Mouse (Mus musculus) MEL (cell line): ENCODE measurements around the gene Lipt2. TPM values are rescaled to one million over a fixed set of nuclear protein-coding genes. Genes with fewer than 3 reads are reported as not detected.

Experiments
- DNase-seq: peaks from one replicate; pipeline ENCODE4 v3.0.0; 2011; ENCODE audit warnings: low read depth, low spot score
- H3K27ac ChIP-seq: 2 replicates; pipeline ENCODE4 v1.5.1; 2012; ENCODE audit warnings: low read depth, mild to moderate bottlenecking, control low read depth, low read length, moderate library complexity; ENCODE audit not compliant: control insufficient read depth
- H3K27me3 ChIP-seq, 2 experiments: fragments of 150-350 bp in 1 of 2; sonication (generic) in 1 of 2; 2 replicates each; pipeline ENCODE4 v1.6.1; 2012; ENCODE audit warnings: low read length in 2 of 2, mild to moderate bottlenecking in 2 of 2, improper control_type of control experiment in 1 of 2, moderate library complexity in 1 of 2; ENCODE audit not compliant: insufficient read depth in 2 of 2, control insufficient read depth in 1 of 2
- H3K36me3 ChIP-seq, 2 experiments: 2 replicates each; pipeline ENCODE4 v1.6.1; 2012 to 2014; ENCODE audit warnings: low read length in 2 of 2, improper control_type of control experiment in 1 of 2, inconsistent platforms in 1 of 2, mild to moderate bottlenecking in 1 of 2; ENCODE audit not compliant: insufficient read depth in 2 of 2, control insufficient read depth in 1 of 2
- H3K4me1 ChIP-seq, 2 experiments: fragments of 150-350 bp in 1 of 2; sonication (generic) in 1 of 2; 2 replicates each; pipeline ENCODE4 v1.6.1; 2012; ENCODE audit warnings: low read length in 2 of 2, improper control_type of control experiment in 1 of 2, mild to moderate bottlenecking in 1 of 2; ENCODE audit not compliant: insufficient read depth in 2 of 2, control insufficient read depth in 1 of 2
- H3K4me3 ChIP-seq, 2 experiments: fragments of 150-350 bp in 1 of 2; sonication (generic) in 1 of 2; 2 replicates each; pipeline ENCODE4 v1.5.1; 2012; ENCODE audit warnings: low read depth in 2 of 2, low read length in 2 of 2, mild to moderate bottlenecking in 2 of 2, moderate library complexity in 2 of 2, control low read depth in 1 of 2, improper control_type of control experiment in 1 of 2; ENCODE audit not compliant: control insufficient read depth in 1 of 2, insufficient read depth in 1 of 2
- H3K79me2 ChIP-seq: 2 replicates; pipeline ENCODE4 v1.6.1; 2012; ENCODE audit warnings: mild to moderate bottlenecking, low read length, moderate library complexity; ENCODE audit not compliant: control insufficient read depth, poor library complexity, insufficient read depth
- H3K9ac ChIP-seq: 2 replicates; pipeline ENCODE4 v1.6.1; 2012; ENCODE audit warnings: low read depth, mild to moderate bottlenecking, control low read depth, low read length, moderate library complexity; ENCODE audit not compliant: control insufficient read depth, poor library complexity, severe bottlenecking
- H3K9me3 ChIP-seq: fragments of 150-350 bp; sonication (generic); replicated peaks from 2 replicates; pipeline ENCODE4 v1.6.1; 2012; ENCODE audit warnings: mild to moderate bottlenecking, low read length, improper control_type of control experiment, moderate library complexity; ENCODE audit not compliant: insufficient read depth
- BHLHE40 ChIP-seq: IDR thresholded peaks from 2 replicates; pipeline ENCODE4 v1.6.1; 2012; ENCODE audit warnings: low read depth, mild to moderate bottlenecking, inconsistent platforms, low read length, improper control_type of control experiment, borderline replicate concordance
- CHD1 ChIP-seq: IDR thresholded peaks from 2 replicates; pipeline ENCODE4 v1.6.1; 2012; ENCODE audit warnings: low read depth, mild to moderate bottlenecking, inconsistent platforms, low read length, improper control_type of control experiment
- CHD2 ChIP-seq: IDR thresholded peaks from 2 replicates; pipeline ENCODE4 v1.6.1; 2011; ENCODE audit warnings: low read length, improper control_type of control experiment
- CTCF ChIP-seq, 3 experiments: IDR thresholded peaks in 2 of 3; conservative IDR thresholded peaks in 1 of 3; 2 replicates each; pipeline ENCODE4 v1.5.1; 2011 to 2012; ENCODE audit warnings: low read length in 3 of 3, low read depth in 2 of 3, mild to moderate bottlenecking in 2 of 3, improper control_type of control experiment in 1 of 3, inconsistent platforms in 1 of 3, mixed read lengths in 1 of 3, moderate library complexity in 1 of 3; ENCODE audit not compliant: control insufficient read depth in 1 of 3, insufficient read depth in 1 of 3, poor library complexity in 1 of 3, severe bottlenecking in 1 of 3
- E2F4 ChIP-seq: IDR thresholded peaks from 2 replicates; pipeline ENCODE4 v1.6.1; 2011; ENCODE audit warnings: low read depth, low read length, improper control_type of control experiment, borderline replicate concordance
- EP300 ChIP-seq, 2 experiments: IDR thresholded peaks; 2 replicates each; pipeline ENCODE4 v1.6.1; 2011; ENCODE audit warnings: improper control_type of control experiment in 2 of 2, low read length in 2 of 2, low read depth in 1 of 2, mild to moderate bottlenecking in 1 of 2
- ETS1 ChIP-seq: IDR thresholded peaks from 2 replicates; pipeline ENCODE4 v1.6.1; 2012; ENCODE audit warnings: low read depth, mild to moderate bottlenecking, inconsistent platforms, low read length, improper control_type of control experiment, moderate library complexity
- GATA1 ChIP-seq: IDR thresholded peaks from 2 replicates; pipeline ENCODE4 v1.6.1; 2011; ENCODE audit warnings: low read depth, low read length, improper control_type of control experiment
- HCFC1 ChIP-seq: IDR thresholded peaks from 2 replicates; pipeline ENCODE4 v1.6.1; 2012; ENCODE audit warnings: low read depth, mild to moderate bottlenecking, inconsistent platforms, low read length, improper control_type of control experiment, moderate library complexity
- JUND ChIP-seq: IDR thresholded peaks from 2 replicates; pipeline ENCODE4 v1.6.1; 2011; ENCODE audit warnings: low read depth, mild to moderate bottlenecking, improper control_type of control experiment, low read length
- KAT2A ChIP-seq: conservative IDR thresholded peaks from 2 replicates; pipeline ENCODE4 v1.6.1; 2012; ENCODE audit warnings: low read depth, low read length, improper control_type of control experiment, inconsistent platforms
- MAFK ChIP-seq: IDR thresholded peaks from 2 replicates; pipeline ENCODE4 v1.6.1; 2011; ENCODE audit warnings: low read depth, mild to moderate bottlenecking, low read length, improper control_type of control experiment, borderline replicate concordance
- MAX ChIP-seq: IDR thresholded peaks from 2 replicates; pipeline ENCODE4 v1.6.1; 2011; ENCODE audit warnings: low read length, improper control_type of control experiment
- MAZ ChIP-seq: IDR thresholded peaks from 2 replicates; pipeline ENCODE4 v1.6.1; 2012; ENCODE audit warnings: low read depth, mild to moderate bottlenecking, inconsistent platforms, low read length, improper control_type of control experiment
- MEF2A ChIP-seq: IDR thresholded peaks from 2 replicates; pipeline ENCODE4 v1.6.1; 2014; ENCODE audit warnings: low read depth, mild to moderate bottlenecking, inconsistent platforms, low read length, improper control_type of control experiment; ENCODE audit not compliant: poor library complexity, insufficient replicate concordance, severe bottlenecking; ENCODE audit errors: extremely low read depth
- MXI1 ChIP-seq: IDR thresholded peaks from 2 replicates; pipeline ENCODE4 v1.6.1; 2011; ENCODE audit warnings: mild to moderate bottlenecking, low read depth, low read length, improper control_type of control experiment
- MYB ChIP-seq: IDR thresholded peaks from 2 replicates; pipeline ENCODE4 v1.6.1; 2011; ENCODE audit warnings: mild to moderate bottlenecking, low read depth, low read length, improper control_type of control experiment
- MYC ChIP-seq: IDR thresholded peaks from 2 replicates; pipeline ENCODE4 v1.6.1; 2011; ENCODE audit warnings: low read depth, mild to moderate bottlenecking, low read length, improper control_type of control experiment, moderate library complexity
- NELFE ChIP-seq: IDR thresholded peaks from 2 replicates; pipeline ENCODE4 v1.6.1; 2011; ENCODE audit warnings: low read depth, low read length, improper control_type of control experiment
- NRF1 ChIP-seq: IDR thresholded peaks from 2 replicates; pipeline ENCODE4 v1.6.1; 2014; ENCODE audit warnings: low read depth, mild to moderate bottlenecking, inconsistent platforms, low read length, improper control_type of control experiment, moderate library complexity; ENCODE audit not compliant: poor library complexity, insufficient read depth, severe bottlenecking
- POLR2A ChIP-seq, 2 experiments: IDR thresholded peaks; 2 replicates each; pipeline ENCODE4 v1.6.1; 2011 to 2012; ENCODE audit warnings: low read length in 2 of 2, mild to moderate bottlenecking in 2 of 2, control low read depth in 1 of 2, improper control_type of control experiment in 1 of 2, low read depth in 1 of 2, moderate library complexity in 1 of 2; ENCODE audit not compliant: control insufficient read depth in 1 of 2, insufficient read depth in 1 of 2, poor library complexity in 1 of 2
- POLR2AphosphoS5 ChIP-seq: IDR thresholded peaks from 2 replicates; pipeline ENCODE4 v1.6.1; 2012; ENCODE audit warnings: low read depth, borderline replicate concordance, mild to moderate bottlenecking, inconsistent platforms, low read length, moderate library complexity, mixed read lengths
- RAD21 ChIP-seq: IDR thresholded peaks from 2 replicates; pipeline ENCODE4 v1.6.1; 2011; ENCODE audit warnings: mild to moderate bottlenecking, low read depth, low read length, improper control_type of control experiment
- RCOR1 ChIP-seq: IDR thresholded peaks from 2 replicates; pipeline ENCODE4 v1.6.1; 2012; ENCODE audit warnings: low read depth, mild to moderate bottlenecking, inconsistent platforms, low read length, improper control_type of control experiment
- SIN3A ChIP-seq: IDR thresholded peaks from 2 replicates; pipeline ENCODE4 v1.6.1; 2012; ENCODE audit warnings: low read length, improper control_type of control experiment, inconsistent platforms
- SMC3 ChIP-seq: IDR thresholded peaks from 2 replicates; pipeline ENCODE4 v1.6.1; 2011; ENCODE audit warnings: low read depth, low read length, improper control_type of control experiment
- TAL1 ChIP-seq: IDR thresholded peaks from 2 replicates; pipeline ENCODE4 v1.6.1; 2012; ENCODE audit warnings: mild to moderate bottlenecking, inconsistent platforms, low read length, moderate library complexity, mixed read lengths
- TBP ChIP-seq: IDR thresholded peaks from 2 replicates; pipeline ENCODE4 v1.8.0; 2011; ENCODE audit warnings: low read depth, low read length, improper control_type of control experiment
- TCF12 ChIP-seq: IDR thresholded peaks from 2 replicates; pipeline ENCODE4 v1.6.1; 2014; ENCODE audit warnings: low read depth, mild to moderate bottlenecking, inconsistent platforms, low read length, improper control_type of control experiment, moderate library complexity
- USF1 ChIP-seq: IDR thresholded peaks from 2 replicates; pipeline ENCODE4 v1.6.1; 2014; ENCODE audit warnings: low read depth, mild to moderate bottlenecking, inconsistent platforms, low read length, improper control_type of control experiment, moderate library complexity
- ZC3H11A ChIP-seq: IDR thresholded peaks from 2 replicates; pipeline ENCODE4 v1.6.1; 2012; ENCODE audit warnings: low read depth, mild to moderate bottlenecking, inconsistent platforms, low read length, improper control_type of control experiment
- ZMIZ1 ChIP-seq: IDR thresholded peaks from 2 replicates; pipeline ENCODE4 v1.6.1; 2012; ENCODE audit warnings: low read depth, mild to moderate bottlenecking, inconsistent platforms, low read length, improper control_type of control experiment, moderate library complexity
- ZNF384 ChIP-seq: IDR thresholded peaks from 2 replicates; pipeline ENCODE4 v1.6.1; 2012; ENCODE audit warnings: low read depth, mild to moderate bottlenecking, inconsistent platforms, low read length, improper control_type of control experiment
- polyA plus RNA-seq, 2 experiments: library from polyadenylated mRNA; stranded (reverse) in 1 of 2; unstranded in 1 of 2; fragments of >175 nt in 1 of 2; fragments of >200 nt in 1 of 2; gene quantifications; 2 replicates each; pipeline versions ENCODE4 v1.2.1 to v1.2.4; 2012; ENCODE audit warnings: low replicate concordance in 2 of 2, low read depth in 1 of 2; ENCODE audit not compliant: insufficient read length in 2 of 2, insufficient read depth in 1 of 2, missing spikeins in 1 of 2
- total RNA-seq: library from RNA; depleted of rRNA; stranded (reverse); fragments of 300-350 nt; gene quantifications from 2 replicates; pipeline ENCODE4 v1.2.3, GENCODE M21; 2012

Gene Lipt2
- total and polyA plus RNA-seq, 3 experiments = 8.1 to 10.3 TPM; not detected in 1

GRCm38 (mm10) chr7:100124211-100124610 is 34.9 kb upstream of the Lipt2 start:
- Histone ChIP-seq H3K9ac (no peak overlapping the region), H3K4me3 (no peak overlapping the region), H3K4me1 (peaks cover 0 to 10% of the 10 kb centered on the region in 2 experiments; a peak in 2 of 4 replicates), H3K36me3 (peaks cover 0 to 17% of the 10 kb centered on the region in 2 experiments; a peak in 2 of 4 replicates), H3K27me3 (no peaks in the 10 kb centered on the region), H3K79me2 (peaks cover 14% of the 10 kb centered on the region), H3K27ac (no peak overlapping the region), H3K9me3 (no peaks in the 10 kb centered on the region)
- TF ChIP-seq TCF12 = no peak
- TF ChIP-seq ZC3H11A = peak; percentile 29
- no peak for TF ChIP-seq CHD2
- no peak for TF ChIP-seq KAT2A
- TF ChIP-seq ETS1 = no peak
- TF ChIP-seq GATA1 = no peak
- TF ChIP-seq TBP = no peak
- peak; percentile 71 to 80 (median 79) for TF ChIP-seq CTCF (IDR thresholded peaks at IDR 0.05 in 2 of 3, conservative IDR thresholded peaks at IDR 0.05 in 1 of 3; ENCODE audit: control insufficient read depth in 1 of 3, insufficient read depth in 1 of 3, low read depth in 2 of 3, low read length in 3 of 3, poor library complexity in 1 of 3, severe bottlenecking in 1 of 3)
- TF ChIP-seq MEF2A = no peak
- no peak for TF ChIP-seq ZNF384
- TF ChIP-seq SMC3 = peak; percentile 57
- no peak; a peak in 1 of 4 replicates for TF ChIP-seq EP300 (IDR thresholded peaks at IDR 0.05; ENCODE audit: low read depth in 1 of 2, low read length in 2 of 2)
- no peak for TF ChIP-seq POLR2A (IDR thresholded peaks at IDR 0.05; ENCODE audit: control insufficient read depth in 1 of 2, insufficient read depth in 1 of 2, low read depth in 1 of 2, low read length in 2 of 2, poor library complexity in 1 of 2)
- TF ChIP-seq JUND = no peak
- TF ChIP-seq RAD21 = peak; percentile 49
- no peak for TF ChIP-seq RCOR1
- no peak for TF ChIP-seq MYC
- 0 out of 2 replicates have a peak, but pooled peaks have one; percentile 22 for TF ChIP-seq MAX
- TF ChIP-seq SIN3A = 0 out of 2 replicates have a peak, but pooled peaks have one; percentile 20
- no peak for TF ChIP-seq NRF1
- no peak for TF ChIP-seq MXI1
- no peak for TF ChIP-seq ZMIZ1
- no peak for TF ChIP-seq BHLHE40
- no peak for TF ChIP-seq USF1
- no peak for TF ChIP-seq E2F4
- TF ChIP-seq HCFC1 = no peak
- no peak for TF ChIP-seq MAFK
- no peak for TF ChIP-seq POLR2AphosphoS5
- no peak for TF ChIP-seq TAL1
- no peak for TF ChIP-seq MAZ
- TF ChIP-seq CHD1 = no peak
- TF ChIP-seq MYB = no peak
- TF ChIP-seq NELFE = no peak
- DNase-seq = peak; percentile 81
